Mouse (Mus musculus): ENCODE data around the gene Gm21833. TPM values are rescaled to one million over a fixed set of nuclear protein-coding genes. Genes with fewer than 3 reads are reported as not detected.
"Not testable (repeated sequence)": the region's sequence is repeated elsewhere in the genome, so short reads cannot be mapped to it uniquely, and the experiment has no call there.

Gm21833 gene
- polyA plus RNA-seq (2015; fragmentation: Nextera tagmentation; extraction: Ambion mirVana): not detected in 2 replicates

DNA sequence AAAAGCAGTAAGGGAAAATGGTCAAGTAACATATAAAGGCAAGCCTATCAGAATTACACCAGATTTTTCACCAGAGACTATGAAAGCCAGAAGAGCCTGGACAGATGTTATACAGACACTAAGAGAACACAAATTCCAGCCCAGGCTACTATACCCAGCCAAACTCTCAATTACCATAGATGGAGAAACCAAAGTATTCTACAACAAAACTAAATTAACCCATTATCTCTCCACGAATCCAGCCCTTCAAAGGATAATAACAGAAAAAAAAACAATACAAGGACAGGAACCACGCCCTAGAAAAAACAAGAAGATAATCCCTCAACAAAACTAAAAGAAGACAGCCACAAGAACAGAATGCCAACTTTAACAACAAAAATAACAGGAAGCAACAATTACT lies at the start of gene Gm21833:
TSS of gene Gm21833 (plus strand) at position 301 of the 400 bp plus-strand sequence.
- H3K4me3 ChIP-seq; H3K27me3 ChIP-seq; H3K4me1 ChIP-seq (replicated peaks); H3K9me3 ChIP-seq; H3K27ac ChIP-seq (replicated peaks); H3K36me3 ChIP-seq; ATAC-seq (ENCODE audit: low FRiP score, low read depth); H3K4me2 ChIP-seq; H3K9ac ChIP-seq: not testable (repeated sequence)
- 87% methylated on average over 2 of the region's 2 CpGs for WGBS

DNA sequence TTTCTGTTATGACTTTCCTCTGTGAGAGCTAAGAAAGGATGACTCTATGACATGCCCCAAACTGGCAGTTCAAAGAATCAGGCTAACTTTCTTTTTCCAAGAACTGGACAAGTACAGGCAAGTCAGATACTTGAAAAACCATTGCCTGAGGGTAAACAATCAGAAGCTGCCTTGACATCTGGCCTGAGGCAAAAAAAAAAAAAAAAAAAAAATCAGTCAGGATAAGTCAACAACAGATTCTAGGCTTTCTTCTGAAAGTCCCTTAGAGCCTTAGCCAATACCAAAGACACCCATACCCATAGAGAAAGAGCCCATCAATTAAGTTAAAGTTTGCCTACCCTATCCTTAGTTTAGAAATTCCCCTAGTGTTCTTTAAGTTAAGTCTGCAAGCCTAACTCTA lies 38.7 kb upstream of the Gm21833 start:
- Histone ChIP-seq H3K4me1 (replicated peaks) (no peaks in the 10 kb centered on the region), H3K36me3 (no peaks in the 10 kb centered on the region), H3K9me3 (no peaks in the 10 kb centered on the region), H3K27ac (replicated peaks) (no peak overlapping the region), H3K9ac (no peak overlapping the region), H3K27me3 (no peaks in the 10 kb centered on the region), H3K4me2 (no peak overlapping the region), H3K4me3 (no peak overlapping the region)
- ATAC-seq (ENCODE audit: low FRiP score, low read depth): no peak

DNA sequence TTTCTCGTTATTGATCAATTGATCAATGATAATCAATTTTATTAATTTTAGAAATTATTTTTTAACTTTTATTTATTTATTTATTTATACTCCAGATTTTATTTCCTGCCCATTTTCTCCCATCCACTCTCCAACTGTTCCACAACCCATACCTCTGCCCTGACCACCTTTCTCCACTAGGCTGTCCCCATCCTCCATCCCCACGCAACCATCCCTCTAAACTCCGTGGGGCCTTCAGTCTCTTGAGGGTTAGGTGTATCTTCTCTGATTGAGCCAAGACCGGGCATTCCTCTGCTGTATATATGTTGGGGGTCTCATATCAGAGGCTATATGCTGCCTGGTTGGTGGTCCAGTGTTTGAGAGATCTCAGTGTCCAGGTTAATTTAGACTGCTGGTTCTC lies 31.7 kb upstream of the Gm21833 start:
- ATAC-seq (ENCODE audit: low FRiP score, low read depth): no peak
- H3K27me3 ChIP-seq: no peaks in the 10 kb centered on the region
- 86% methylated on average over 4 of the region's 4 CpGs for WGBS
- no peaks in the 10 kb centered on the region for H3K4me1 ChIP-seq (replicated peaks)
- no peak overlapping the region for H3K4me3 ChIP-seq
- no peak overlapping the region for H3K9ac ChIP-seq
- no peaks in the 10 kb centered on the region for H3K36me3 ChIP-seq
- no peak overlapping the region for H3K4me2 ChIP-seq
- no peaks in the 10 kb centered on the region for H3K9me3 ChIP-seq
- no peak overlapping the region for H3K27ac ChIP-seq (replicated peaks)

DNA sequence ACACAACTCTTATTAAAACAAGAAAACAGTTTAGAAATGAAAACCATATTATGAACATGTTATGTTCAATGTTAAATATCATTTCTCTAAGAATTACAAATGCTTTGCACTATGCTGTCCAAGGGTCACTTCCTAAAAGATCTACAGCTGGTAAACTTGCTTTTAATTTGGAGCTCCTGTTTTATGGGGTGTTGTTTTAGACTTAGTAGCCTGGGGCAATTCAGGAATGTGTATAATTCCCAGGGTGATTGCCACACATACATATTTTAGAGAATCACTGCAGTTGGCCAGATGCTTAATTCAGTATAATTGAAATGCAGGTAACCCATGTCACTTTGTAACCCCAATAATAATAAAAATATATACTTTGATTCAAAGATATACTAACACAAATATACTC lies 12.9 kb upstream of the Gm21833 start:
- Histone ChIP-seq H3K4me2 (no peak overlapping the region), H3K27me3 (no peaks in the 10 kb centered on the region), H3K36me3 (no peaks in the 10 kb centered on the region), H3K27ac (replicated peaks) (no peak overlapping the region), H3K9me3 (no peaks in the 10 kb centered on the region), H3K9ac (no peak overlapping the region), H3K4me1 (replicated peaks) (no peaks in the 10 kb centered on the region), H3K4me3 (no peak overlapping the region)
- ATAC-seq (ENCODE audit: low FRiP score, low read depth): no peak

DNA sequence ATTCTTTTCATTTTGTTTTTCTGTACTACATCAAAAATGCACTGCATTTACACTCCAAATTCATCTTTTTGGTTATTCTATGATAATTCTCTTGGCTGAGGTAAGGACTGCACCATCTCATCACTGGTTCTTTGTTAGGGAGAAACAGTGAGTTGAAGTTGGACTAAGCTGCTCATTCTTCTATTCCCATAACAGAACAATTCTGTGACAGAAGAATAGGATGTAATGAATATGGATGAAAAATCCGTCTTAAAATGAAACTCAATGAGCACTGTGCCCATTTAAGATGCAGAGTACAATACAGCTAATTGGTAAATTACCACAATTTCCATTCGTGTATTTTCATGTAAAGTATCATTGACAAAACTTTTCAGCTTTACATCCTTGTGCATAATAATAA lies 11.6 kb upstream of the Gm21833 start:
- Histone ChIP-seq H3K4me1 (replicated peaks) (no peaks in the 10 kb centered on the region), H3K27ac (replicated peaks) (no peak overlapping the region), H3K36me3 (no peaks in the 10 kb centered on the region), H3K27me3 (no peaks in the 10 kb centered on the region), H3K4me3 (no peak overlapping the region), H3K9me3 (no peaks in the 10 kb centered on the region), H3K4me2 (no peak overlapping the region), H3K9ac (no peak overlapping the region)
- WGBS: 60% methylated on average over 2 of the region's 2 CpGs
- no peak for ATAC-seq (ENCODE audit: low FRiP score, low read depth)

DNA sequence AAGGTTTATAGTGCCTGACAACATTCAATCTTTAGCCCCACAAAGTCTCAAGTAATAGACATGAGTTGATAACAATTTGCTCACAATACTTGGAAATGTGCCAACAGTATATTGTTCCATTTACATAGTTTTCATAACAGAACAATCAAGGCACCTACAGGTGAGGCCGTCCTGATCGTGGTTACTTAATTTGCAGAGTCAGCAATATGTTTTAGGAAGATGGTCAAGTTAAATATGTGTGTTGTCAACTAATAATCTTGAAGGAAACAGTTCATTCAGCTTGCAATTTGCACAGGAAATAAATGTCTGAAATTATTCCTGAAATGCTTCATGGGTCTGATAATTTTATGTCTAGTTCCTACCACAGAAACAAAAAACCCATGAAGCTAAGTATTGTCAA lies 27.6 kb downstream of the Gm21833 start:
- H3K27ac ChIP-seq (replicated peaks): no peak overlapping the region
- no peak overlapping the region for H3K9ac ChIP-seq
- no peaks in the 10 kb centered on the region for H3K9me3 ChIP-seq
- no peaks in the 10 kb centered on the region for H3K4me1 ChIP-seq (replicated peaks)
- no peak overlapping the region for H3K4me2 ChIP-seq
- no peaks in the 10 kb centered on the region for H3K27me3 ChIP-seq
- no peak for ATAC-seq (ENCODE audit: low FRiP score, low read depth)
- 81% methylated on average over 2 of the region's 2 CpGs for WGBS
- no peak overlapping the region for H3K4me3 ChIP-seq
- no peaks in the 10 kb centered on the region for H3K36me3 ChIP-seq

- no peak overlapping the region for H3K27ac ChIP-seq (replicated peaks)
- H3K9ac ChIP-seq: no peak overlapping the region
- no peaks in the 10 kb centered on the region for H3K9me3 ChIP-seq
- H3K36me3 ChIP-seq: no peaks in the 10 kb centered on the region
- no peaks in the 10 kb centered on the region for H3K4me1 ChIP-seq (replicated peaks)
- no peak for ATAC-seq (ENCODE audit: low FRiP score, low read depth)
- H3K4me3 ChIP-seq: no peak overlapping the region
- no peak overlapping the region for H3K4me2 ChIP-seq
- 70% methylated on average over 7 of the region's 7 CpGs for WGBS
- H3K27me3 ChIP-seq: no peaks in the 10 kb centered on the region
Measured at GRCm38 (mm10) chr16:82864590-82864989, 36.4 kb downstream of the Gm21833 start.
